Mouse (Mus musculus) regulatory T cell (primary cell): ENCODE measurements around the gene Sla2.
"Not testable (repeated sequence)": the region's sequence is repeated elsewhere in the genome, so short reads cannot be mapped to it uniquely, and the experiment has no call there.

Experiments used
- in situ Hi-C: fragments of 300-600 bp; cut with MboI, MseI; formaldehyde crosslinking; loops from one replicate; pipeline ENCODE4 v1.15.1; 2025; ENCODE audit warnings: high pct_unique_total_duplicates

Sla2 gene

DNA sequence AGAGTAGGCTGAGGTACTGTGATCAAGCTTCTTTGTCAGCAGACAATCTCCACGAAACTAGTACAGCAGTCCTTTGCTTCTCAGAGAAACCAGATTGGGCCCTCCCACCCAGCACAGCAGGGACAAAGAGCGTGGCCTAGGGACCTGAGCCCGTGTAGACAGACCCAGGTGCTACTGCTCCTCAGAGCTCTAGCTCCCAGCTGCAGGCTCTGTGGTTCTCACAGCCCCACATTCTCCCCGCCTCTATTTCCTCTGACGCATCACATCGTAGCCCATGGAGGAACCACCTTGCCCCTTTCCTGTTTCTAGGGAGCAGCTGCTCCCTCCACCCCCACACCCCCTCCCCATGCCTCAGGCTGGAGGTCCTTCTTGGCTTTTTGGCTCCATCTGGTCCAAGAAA, at the start of gene Sla2:
Gene Sla2 (minus strand): TSS at position 176 of the 400 bp plus-strand sequence.
- in situ Hi-C loops: no loop called here

DNA sequence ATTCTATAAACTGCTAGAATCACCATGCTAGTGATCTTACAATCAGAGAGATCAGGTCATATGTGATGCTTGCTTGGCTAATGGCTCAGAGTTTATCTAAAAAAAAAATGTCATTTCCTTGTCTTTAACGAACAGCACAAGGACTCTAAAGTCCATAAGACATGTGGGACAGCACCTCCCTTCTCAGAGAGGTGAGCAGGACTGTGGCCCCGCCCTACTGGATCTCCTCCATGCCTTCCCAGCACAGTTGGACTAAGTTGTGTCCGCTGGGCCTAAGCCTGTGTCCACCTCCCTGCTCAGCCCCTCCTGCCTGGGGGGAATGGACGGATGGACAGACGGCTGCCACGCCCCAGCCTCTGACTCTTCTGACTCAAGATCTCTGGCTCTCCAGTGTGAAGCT, 48.0 kb upstream of the Sla2 start:
- in situ Hi-C loops: loop anchor here (5.0 kb wide), 1 partner anchor 82 kb away; no protein-coding TSS in a partner anchor

DNA sequence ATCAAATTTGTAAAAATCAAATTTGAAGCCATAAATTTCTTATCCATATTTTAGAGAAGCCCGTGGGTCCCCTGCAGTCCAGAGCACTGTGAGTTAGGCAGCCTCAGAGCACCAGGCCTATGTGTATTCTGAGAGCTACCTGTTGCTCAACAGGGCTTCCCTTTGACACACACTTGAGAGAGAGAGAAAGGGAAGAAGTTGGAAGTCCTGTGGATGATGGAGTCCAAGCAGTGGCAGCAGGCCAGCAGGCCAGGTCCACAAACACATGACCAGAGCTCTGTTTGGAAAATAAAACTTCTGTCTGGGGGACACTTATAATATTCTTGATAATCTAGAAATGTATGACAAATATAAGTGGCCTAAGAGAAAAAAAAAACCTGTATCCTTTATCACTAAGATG, 46.4 kb upstream of the Sla2 start:
- in situ Hi-C loops: no loop called here

DNA sequence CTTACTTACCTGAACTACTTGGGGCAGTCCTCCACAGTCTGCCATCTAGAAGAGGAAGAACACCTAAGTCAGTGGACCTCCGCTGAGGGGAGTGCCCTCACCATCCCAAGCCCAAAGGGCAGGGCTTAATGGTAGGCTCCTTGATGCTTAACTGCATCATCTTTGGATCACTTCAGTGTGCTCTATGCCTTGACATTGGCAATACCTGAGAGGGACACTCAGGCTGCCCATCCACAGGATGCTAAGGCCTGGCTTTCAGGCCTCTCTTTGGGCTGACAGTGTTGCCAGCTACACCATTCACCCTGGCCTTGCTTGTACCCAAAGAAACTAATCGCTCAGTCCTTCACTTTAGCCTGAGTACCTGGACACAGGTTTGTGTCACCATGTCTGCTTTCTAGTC, 44.4 kb upstream of the Sla2 start:
- in situ Hi-C loops: no loop called here

DNA sequence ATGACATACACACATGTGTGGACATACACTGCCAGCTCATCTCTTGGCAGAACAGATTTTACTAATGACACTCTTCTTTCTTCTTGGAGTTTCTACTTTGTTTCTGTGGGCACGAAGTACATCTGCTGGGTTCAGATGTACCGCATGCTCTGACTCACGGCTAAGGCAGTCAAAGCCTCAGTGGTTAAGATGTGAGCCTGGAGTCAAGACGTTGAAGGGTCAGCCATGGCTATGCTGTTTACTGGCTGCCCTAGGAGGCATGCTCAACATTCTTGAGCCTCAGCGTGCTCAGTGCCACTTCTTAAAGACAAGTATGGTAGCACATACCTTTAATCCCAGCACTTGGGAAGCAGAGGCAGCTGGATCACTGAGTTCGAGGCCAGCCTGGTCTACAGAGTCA, 43.6 kb upstream of the Sla2 start:
- in situ Hi-C loops: no loop called here

DNA sequence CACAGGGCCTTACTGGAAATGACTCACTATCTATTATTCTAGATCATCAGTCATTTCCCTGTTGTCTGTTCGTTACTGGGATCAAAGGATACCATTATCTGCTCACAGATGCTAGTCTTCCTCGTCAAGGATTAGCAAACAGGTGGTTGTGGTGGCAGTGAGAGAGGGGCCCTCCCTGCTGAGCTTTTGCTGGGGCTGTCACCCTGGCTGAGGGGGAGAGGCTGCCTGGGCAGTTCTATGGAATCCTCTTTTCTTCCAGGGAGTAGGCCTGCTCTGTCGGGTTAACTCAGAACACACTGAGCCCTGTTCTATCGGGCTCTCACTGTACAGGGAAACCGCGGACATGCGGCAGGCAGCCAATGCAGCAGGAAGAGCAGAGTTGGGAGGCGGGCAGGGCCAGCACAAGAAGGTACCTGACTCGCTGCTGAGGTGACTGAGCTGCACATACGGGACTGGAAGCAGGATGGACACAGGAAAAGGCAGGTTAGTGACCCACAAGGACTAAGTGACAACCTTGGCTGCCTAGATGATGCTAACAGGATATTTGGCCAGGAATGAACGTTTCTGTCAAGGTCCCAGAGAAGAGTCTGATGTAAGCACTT, 42.6 kb upstream of the Sla2 start:
- in situ Hi-C loops: loop anchor here (10.0 kb wide), 1 partner anchor 425 kb away; no protein-coding TSS in a partner anchor

DNA sequence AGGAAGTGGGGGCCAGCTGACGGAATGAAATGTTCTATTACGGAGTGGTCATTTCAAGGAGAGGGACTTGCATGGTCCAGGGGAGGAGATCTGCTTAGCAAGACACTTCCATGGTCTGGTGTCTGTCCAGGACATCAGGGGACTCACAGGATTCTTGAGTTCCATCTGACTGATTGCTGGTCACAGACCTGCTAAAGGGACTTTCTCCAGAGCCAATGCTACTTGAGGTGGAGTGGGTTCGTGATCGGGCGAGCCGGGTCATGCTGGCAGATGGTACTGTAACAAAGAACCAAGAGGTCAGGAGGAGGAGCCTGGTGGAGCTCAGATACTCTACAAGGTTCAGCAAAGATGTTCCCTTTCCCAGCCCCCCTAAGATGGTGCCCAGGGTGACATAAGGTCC, 41.6 kb upstream of the Sla2 start:
- in situ Hi-C loops: loop anchor here (10.0 kb wide), 1 partner anchor 424 kb away; no protein-coding TSS in a partner anchor

DNA sequence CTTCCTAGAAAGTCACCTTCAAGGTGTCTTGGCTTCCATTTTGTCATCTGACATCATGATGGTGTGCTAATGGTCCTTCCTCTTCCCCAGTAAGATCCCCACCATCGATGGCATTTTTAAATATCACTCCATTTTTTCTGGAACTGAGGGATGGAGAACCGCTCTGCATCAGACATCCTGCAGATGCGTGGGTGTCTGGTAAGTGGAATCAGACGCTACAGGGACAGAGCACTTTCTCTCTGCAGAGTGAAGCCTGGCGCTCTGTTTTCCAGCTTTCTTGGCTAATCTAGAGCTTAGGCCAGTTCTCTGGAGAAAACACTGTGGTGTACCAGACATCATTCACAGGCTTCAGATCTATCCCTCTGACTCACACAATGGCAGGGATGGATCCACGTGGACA, 40.7 kb upstream of the Sla2 start:
- in situ Hi-C loops: loop anchor here (10.0 kb wide), 1 partner anchor 423 kb away; no protein-coding TSS in a partner anchor

DNA sequence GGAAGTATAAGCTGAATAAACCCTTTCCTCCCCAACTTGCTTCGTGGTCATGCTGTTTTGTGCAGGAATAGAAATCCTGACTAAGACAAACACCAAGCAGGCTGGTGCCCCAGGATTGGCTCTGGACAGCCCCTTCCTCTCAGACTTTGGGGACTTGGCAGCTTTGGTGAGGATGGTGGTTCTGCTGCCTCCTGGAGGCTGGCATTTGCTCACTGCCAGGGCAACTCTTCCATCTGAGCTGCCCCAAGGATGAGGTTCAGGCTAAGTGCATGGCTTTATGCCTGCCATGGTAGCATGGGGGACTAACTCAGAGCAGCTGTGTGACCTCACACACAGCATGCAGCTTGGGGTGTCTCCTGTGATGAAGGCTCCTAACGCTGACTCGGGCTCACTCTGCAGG, 38.6 kb upstream of the Sla2 start:
- in situ Hi-C loops: loop anchor here (10.0 kb wide), 1 partner anchor 421 kb away; no protein-coding TSS in a partner anchor

DNA sequence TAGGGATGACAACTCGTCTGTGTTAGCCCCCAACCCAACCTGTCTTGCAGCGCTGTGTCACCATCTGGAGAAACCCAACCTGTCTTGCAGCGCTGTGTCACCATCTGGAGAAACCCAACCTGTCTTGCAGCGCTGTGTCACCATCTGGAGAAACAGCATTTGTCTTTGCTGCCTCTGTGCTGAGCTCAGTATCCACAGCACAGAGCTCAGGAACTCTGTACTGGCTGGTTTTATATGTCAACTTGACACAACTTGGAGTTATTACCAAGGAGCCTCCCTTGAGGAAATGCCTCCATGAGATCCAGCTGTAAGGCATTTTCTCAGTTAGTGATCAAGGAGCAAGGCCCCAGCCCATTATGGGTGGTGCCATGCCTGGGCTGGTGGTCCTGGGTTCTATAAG, 38.1 kb upstream of the Sla2 start:
- in situ Hi-C loops: loop anchor here (10.0 kb wide), 1 partner anchor 420 kb away; no protein-coding TSS in a partner anchor

DNA sequence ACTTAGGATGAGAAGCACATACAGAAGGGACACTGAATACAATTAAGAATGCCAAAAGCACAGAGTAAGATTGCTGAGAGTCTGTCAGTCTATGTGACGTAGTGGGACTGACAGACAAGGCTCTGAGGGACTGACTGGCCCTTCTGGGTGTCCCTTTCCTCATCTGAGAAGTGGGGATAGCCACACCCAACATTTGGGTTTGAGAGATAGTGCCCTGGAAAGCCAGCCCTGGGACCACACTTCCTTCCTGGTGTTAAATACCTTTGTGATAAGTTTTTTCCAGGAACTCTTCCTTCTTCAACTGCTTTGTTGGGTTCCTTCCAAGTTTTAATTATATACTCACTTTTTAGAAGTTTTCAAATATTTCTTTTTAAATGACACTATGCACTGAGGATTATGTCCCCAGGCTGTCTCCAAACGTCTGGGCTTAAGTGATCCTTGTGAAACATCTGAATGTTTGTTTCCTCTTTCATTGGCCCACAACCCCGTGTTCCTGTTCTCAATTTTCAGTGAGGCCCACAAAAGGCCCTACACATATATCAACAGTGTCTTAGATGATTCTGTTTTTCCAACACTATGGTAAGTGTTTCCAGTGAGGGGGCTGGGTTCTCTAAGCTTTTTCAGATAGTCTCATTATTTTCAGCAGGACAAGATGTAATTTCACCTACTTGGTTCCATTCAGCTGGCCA, 37.4 kb upstream of the Sla2 start:
- in situ Hi-C loops: loop anchor here (10.0 kb wide), 1 partner anchor 420 kb away; no protein-coding TSS in a partner anchor

DNA sequence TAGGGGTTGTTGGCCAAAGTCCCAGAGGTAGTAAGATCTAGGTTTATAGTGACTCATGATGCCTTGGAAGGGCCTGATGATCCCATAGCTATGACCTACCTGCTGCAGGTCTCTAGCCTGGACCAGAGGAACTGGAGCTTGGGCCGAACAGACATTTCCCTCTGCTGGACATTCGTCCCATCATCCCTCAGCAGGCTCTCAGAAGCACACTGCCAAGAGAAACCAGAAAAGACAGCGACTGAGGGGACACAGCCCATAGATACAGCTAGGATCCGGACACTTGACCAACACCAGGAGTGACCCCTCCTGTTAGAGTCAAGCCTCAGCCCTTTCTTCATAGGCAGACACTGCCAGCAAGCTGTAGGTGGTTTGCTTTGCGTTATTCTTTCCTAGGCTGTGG, 36.1 kb upstream of the Sla2 start:
- in situ Hi-C loops: loop anchor here (10.0 kb wide), 1 partner anchor 418 kb away; no protein-coding TSS in a partner anchor

DNA sequence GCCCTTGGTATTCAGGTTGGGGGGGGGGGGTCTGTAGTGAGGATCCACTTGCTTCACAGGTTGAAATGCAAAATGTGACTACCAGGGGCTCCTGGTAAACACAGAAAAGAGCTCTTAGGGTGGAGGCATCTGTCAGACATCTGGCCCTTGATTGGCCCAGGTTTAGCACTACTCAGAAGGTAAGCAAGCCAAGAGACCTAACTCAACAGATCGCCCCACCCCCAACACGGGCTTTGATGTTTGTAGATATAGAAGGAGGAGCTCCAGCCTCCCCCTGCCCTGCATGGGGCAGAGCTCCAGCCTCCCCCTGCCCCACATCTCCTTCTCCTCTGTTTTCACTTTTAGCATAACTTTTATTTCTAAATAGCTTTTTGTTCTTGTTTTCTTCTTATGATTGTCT, 32.8 kb upstream of the Sla2 start:
- in situ Hi-C loops: loop anchor here (10.0 kb wide), 1 partner anchor 415 kb away; no protein-coding TSS in a partner anchor

DNA sequence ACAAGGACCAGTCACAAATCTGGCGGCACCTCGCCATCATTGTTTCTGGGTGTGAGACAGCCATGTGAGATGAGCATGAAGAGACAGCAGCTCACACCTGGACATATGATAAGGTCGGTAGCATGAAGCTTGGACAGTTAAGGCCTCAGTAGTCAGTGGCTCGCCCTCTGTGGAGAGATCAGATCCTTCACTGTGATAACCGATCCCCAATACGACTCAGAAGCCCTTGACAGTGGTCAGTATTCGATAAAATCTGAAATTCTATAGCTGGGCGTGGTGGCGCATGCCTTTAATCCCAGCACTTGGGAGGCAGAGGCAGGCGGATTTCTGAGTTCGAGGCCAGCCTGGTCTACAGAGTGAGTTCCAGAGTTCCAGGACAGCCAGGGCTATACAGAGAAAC, 32.2 kb upstream of the Sla2 start:
- in situ Hi-C loops: not testable (repeated sequence)

DNA sequence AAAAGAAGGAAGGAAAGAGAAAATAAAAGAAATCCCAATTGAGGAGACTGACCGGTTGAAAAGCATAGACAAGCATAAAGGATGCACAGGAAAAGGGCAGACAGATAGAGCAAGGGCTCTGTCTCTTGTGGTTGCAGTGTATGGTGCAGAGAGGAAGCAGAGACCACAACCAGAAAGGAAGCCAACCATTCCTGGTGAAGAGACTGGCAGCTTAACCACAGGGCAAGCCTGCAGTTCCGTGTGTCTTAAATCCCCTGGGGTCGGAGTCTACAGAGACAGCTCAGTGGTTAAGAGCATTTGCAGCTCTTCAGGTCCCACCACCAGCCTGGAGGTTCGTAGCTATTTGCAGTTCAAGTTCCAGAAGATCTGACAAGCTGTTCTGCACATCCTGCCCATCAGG, 31.6 kb upstream of the Sla2 start:
- in situ Hi-C loops: no loop called here

DNA sequence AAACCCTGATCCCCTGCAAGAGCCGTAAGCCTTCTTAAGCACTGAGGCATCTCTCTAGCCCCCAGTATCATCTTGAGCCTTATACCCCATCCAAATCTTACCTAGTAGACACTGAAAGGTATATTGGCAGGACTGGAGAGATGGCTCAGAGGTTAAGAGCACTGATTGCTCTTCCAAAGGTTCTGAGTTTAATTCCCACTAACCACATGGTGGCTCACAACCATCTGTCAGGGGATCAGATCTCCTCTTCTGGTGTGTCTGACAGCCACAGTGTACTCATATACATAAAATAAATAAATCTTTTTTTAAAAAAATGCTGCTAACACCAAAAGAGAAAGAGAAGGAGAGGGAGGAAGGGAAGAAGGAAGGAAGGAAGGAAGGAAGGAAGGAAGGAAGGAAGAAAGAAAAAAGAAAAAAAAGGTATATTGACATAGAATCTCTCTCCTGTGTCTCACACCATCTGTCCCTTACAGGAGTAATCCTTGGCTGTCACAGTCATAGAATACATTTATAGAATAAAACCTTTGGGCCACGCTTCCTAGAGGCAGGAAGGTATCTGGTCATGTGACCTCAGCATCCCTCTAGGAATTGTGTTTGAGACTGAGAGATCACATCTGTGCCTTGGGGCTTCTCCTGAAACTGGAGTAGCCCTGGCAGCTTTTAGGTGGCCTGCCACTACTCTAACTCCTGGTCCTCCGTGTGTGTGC, 29.6 kb upstream of the Sla2 start:
- in situ Hi-C loops: no loop called here

DNA sequence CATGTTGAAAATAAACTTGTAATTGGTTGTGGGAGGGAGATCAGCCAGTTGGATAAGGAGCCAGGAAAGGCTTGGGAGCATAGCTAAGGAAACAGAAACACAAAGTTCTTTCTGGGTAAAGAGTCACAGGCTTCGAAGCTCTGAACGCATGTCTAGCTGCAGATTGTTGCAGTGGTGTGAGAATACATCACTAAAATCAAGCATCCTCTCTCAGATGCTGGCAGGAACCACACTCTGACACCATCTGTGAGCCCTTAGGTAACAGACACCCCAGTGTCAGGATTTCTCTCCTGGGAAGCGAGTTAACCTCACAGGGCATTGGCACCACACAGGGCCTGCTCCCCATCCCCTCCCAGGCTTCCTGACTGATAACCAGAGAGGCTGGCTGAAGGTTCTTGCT, 28.6 kb upstream of the Sla2 start:
- in situ Hi-C loops: no loop called here

DNA sequence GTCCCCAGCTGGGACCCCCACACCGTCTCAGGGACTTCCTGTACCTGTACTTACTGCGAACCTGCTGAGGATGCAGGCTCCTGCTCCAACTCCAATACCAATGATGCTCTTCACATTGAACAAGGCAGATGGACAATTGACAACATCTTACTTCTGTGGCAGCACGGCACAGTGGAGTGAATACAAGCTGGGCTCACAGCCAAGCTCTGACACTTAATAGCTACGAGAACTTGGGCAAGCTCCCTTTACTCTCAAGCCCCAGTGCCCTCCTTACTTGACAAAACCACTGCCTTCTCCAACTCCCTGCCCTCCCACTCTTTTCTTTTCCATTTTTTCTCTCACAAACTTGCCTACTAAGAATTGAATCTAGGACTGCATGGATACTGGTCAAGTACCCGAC, 26.2 kb upstream of the Sla2 start:
- in situ Hi-C loops: no loop called here

DNA sequence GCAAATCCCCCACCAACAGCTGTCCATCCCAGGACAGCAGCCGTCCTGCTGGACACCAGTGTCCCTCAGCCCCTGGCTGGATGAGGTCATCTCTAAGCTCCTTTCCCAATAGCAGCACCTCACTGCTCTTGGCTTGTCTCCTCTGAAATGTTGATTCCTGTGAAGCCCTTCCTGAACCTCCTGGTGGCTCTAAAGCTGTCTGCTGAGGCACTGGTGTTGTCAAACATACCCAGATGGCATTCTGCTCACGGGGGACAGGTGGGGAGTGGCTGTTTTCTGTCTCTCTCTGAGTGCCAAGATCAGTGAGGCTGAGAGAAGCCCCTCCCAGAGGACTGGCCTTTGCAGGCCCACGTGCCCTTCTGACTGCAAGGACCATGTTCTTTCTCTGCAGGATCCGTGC, 18.9 kb upstream of the Sla2 start:
- in situ Hi-C loops: loop anchor here (5.0 to 10.0 kb wide), 2 partner anchors 84 to 1441 kb away; no protein-coding TSS in a partner anchor

DNA sequence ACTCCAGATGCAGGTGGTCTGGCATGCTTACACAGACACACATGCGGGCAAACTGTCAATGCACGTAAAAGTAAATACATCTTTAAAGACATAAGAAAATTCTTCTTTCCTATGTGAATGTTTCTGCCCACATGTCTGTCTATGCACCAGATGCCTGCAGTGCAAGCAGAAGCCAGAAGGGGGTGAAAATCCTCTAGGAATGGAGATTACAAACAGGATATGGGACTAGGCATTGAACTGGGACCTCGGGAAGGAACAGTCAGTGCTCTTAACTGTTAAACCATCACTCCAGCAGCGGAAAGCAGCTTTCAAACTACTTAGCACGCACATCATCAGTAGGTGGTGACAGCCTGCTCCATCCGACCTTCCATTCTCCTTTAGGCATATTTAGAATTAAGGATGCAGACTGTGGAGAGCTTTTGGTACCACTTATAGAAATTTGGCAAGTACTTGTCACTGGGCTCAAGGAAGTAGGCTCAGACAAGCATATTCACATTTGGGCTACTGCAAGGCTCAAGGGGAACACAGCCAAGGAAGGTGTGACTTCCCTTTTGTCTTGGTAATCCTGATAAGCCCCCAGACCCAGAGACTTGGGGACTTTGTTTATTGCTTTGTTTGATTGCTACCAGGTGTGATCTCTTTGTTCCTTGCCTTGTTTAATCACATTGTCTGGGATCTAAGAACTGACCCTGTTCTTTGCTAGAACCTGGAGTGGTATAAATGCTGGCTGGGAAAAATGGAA, 18.2 kb upstream of the Sla2 start:
- in situ Hi-C loops: loop anchor here (5.0 to 10.0 kb wide), 2 partner anchors 83 to 1440 kb away; no protein-coding TSS in a partner anchor

DNA sequence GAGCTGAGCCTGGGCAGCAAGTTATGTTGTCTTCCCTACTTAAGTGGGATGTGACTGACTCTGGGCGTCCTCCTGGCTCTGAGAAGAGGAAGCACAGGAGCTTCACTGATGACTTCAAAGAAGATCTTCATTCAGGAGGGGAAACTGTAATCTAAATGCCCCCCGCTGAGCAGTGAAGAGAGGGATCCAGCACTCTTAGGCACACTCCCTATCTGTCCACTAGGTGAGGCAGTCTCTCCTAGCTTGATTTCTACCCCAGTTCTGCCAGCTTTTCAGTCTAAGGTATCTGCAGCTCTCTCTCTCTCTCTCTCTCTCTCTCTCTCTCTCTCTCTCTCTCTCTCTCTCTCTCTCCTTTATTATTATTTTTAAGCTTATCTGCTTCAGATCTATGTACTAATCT, 16.4 kb upstream of the Sla2 start:
- in situ Hi-C loops: loop anchor here (10.0 kb wide), 1 partner anchor 1439 kb away; no protein-coding TSS in a partner anchor
